Mouse (Mus musculus) ES-E14 (cell line): Measurements from ENCODE around the gene Lrp6. TPM values are rescaled to one million over a fixed set of nuclear protein-coding genes. Genes with fewer than 3 reads are reported as not detected.
A peak's percentile ranks its signal among the peaks of the same experiment; 100 is the strongest.

Experiments
- DNase-seq: peaks from one replicate; pipeline ENCODE4 v3.0.0-alpha.2; 2013; ENCODE audit warnings: low read depth, low spot score
- H3K27ac ChIP-seq: 2 replicates; pipeline ENCODE4 v1.5.1; 2012; ENCODE audit warnings: low read depth, mild to moderate bottlenecking, low read length, moderate library complexity, mixed read lengths; ENCODE audit not compliant: poor library complexity, insufficient read depth, severe bottlenecking
- H3K36me3 ChIP-seq: 2 replicates; pipeline ENCODE4 v1.6.1; 2012; ENCODE audit warnings: mild to moderate bottlenecking, low read length, moderate library complexity, mixed read lengths; ENCODE audit not compliant: control insufficient read depth, poor library complexity, insufficient read depth, severe bottlenecking
- H3K4me1 ChIP-seq, 2 experiments: fragments of 150-350 bp in 1 of 2; sonication (generic) in 1 of 2; 2 replicates each; pipeline ENCODE4 v1.6.1; 2012; ENCODE audit warnings: low read length in 2 of 2, mild to moderate bottlenecking in 1 of 2, mixed read lengths in 1 of 2; ENCODE audit not compliant: control insufficient read depth in 2 of 2, insufficient read depth in 2 of 2, poor library complexity in 1 of 2
- H3K4me3 ChIP-seq, 2 experiments: fragments of 150-350 bp in 1 of 2; sonication (generic) in 1 of 2; 2 replicates each; pipeline ENCODE4 v1.5.1; 2012; ENCODE audit warnings: low read length in 2 of 2, low read depth in 1 of 2, mild to moderate bottlenecking in 1 of 2, mixed read lengths in 1 of 2; ENCODE audit not compliant: insufficient read depth in 1 of 2, poor library complexity in 1 of 2, severe bottlenecking in 1 of 2
- H3K9ac ChIP-seq: 2 replicates; pipeline ENCODE4 v1.6.1; 2012; ENCODE audit warnings: low read depth, mild to moderate bottlenecking, low read length, mixed read lengths; ENCODE audit not compliant: poor library complexity, insufficient read depth, severe bottlenecking
- H3K9me3 ChIP-seq: fragments of 150-350 bp; sonication (generic); 2 replicates; pipeline ENCODE4 v1.6.1; 2012; ENCODE audit warnings: low read depth, mild to moderate bottlenecking, low read length; ENCODE audit not compliant: control insufficient read depth, insufficient read depth
- CHD2 ChIP-seq: IDR thresholded peaks from 2 replicates; pipeline ENCODE4 v1.6.1; 2014; ENCODE audit warnings: mild to moderate bottlenecking, low read depth, low read length, inconsistent platforms
- HCFC1 ChIP-seq: IDR thresholded peaks from 2 replicates; pipeline ENCODE4 v1.6.1; 2012; ENCODE audit warnings: low read length, inconsistent platforms, borderline replicate concordance; ENCODE audit not compliant: insufficient read depth
- MAFK ChIP-seq: IDR thresholded peaks from 2 replicates; pipeline ENCODE4 v1.6.1; 2014; ENCODE audit warnings: mild to moderate bottlenecking, low read depth, low read length, inconsistent platforms; ENCODE audit not compliant: insufficient read depth
- ZC3H11A ChIP-seq: IDR thresholded peaks from 2 replicates; pipeline ENCODE4 v1.6.1; 2012; ENCODE audit warnings: low read depth, mild to moderate bottlenecking, inconsistent platforms, low read length, borderline replicate concordance
- ZNF384 ChIP-seq: IDR thresholded peaks from 2 replicates; pipeline ENCODE4 v1.6.1; 2012; ENCODE audit warnings: low read depth, low read length, inconsistent platforms
- in situ Hi-C, 2 experiments: fragments of 600-800 bp; cut with MboI; formaldehyde crosslinking; loops; one replicate each; pipeline ENCODE4 v1.15.1; 2025; ENCODE audit warnings: low sequenced_read_pairs in 2 of 2, inconsistent platforms in 1 of 2; ENCODE audit not compliant: unreplicated experiment in 2 of 2
- total RNA-seq: library from RNA; depleted of rRNA; stranded (reverse); fragments of 300-350 nt; gene quantifications from 2 replicates; pipeline ENCODE4 v1.2.3, GENCODE M21; 2012

Lrp6 gene
- total RNA-seq, 1 experiment = 46.8 TPM

DNA sequence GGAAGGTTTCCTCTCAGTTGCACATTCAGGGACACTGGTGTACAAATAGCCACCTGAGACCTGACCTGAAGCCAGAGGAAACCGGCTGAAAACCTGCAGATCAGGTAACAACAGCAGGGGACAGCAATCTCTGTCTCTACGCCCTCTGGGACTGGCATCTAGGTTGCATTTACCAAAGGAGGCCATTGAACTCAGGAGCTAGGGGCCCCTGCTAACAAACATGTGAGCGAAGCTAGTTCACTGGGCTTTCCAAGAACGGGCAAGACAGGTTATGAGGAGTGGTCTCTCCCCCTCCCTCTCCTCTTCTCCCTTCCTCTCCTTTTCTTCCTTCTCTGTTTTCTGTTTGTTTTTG, 152.3 kb downstream of the Lrp6 start:
- DNase-seq = no peak
- no peak overlapping the region for H3K27ac ChIP-seq
- in situ Hi-C loops = no loop called here
- no peak overlapping the region for H3K9ac ChIP-seq
- H3K4me1 ChIP-seq = peaks cover 4 to 24% of the 10 kb centered on the region in 2 experiments; a peak in 3 of 4 replicates
- H3K4me3 ChIP-seq = peak overlapping the region in 1 of 2 experiments; percentile 19; a peak in 1 of 4 replicates
- H3K36me3 ChIP-seq = no peaks in the 10 kb centered on the region
- H3K9me3 ChIP-seq = no peaks in the 10 kb centered on the region
- TF ChIP-seq ZC3H11A (no peak), MAFK (no peak), CHD2 (no peak), ZNF384 (no peak), HCFC1 (no peak)

DNA sequence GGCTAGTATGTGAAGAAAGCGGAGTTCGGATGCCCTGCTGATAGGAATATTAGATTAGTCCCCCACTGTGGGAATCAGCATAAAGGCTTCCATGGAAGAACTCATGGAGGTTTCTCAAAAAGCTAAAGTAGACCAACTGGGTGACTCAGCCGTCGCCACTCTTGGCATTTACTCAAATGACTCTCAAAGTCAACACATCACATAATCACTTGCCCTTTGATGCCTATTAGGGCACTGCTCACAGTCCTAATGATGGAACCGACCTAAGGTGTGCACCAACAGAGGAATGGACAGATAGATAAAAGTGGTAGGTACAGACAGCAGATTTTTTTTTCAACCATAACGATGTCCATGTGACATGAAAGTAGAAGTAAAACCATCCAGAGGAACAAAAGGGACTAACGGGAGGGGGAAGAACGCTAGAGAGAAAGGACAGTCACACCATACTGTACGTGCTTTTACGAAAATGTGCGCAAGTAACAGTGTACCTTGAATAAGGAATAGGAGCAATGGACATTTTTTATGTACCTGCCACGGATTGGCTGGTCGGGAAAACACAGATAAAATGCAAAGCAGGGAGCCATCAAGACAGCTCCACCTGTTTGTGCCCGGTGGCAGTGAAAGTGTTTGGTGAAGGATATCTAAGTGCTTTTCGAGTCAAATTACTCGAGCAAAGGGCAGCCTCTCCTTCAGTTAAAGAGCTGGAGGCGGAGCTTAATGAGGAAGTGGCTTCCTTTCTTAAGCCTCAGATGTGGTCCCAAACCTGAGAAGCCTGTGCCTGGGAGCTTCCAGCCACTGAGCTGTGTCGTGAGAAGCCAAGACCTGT, 152.8 kb downstream of the Lrp6 start:
- Histone ChIP-seq H3K9me3 (no peaks in the 10 kb centered on the region), H3K4me3 (peak overlapping the region in 1 of 2 experiments; percentile 19; a peak in 1 of 4 replicates), H3K36me3 (no peaks in the 10 kb centered on the region), H3K4me1 (peaks cover 4 to 24% of the 10 kb centered on the region in 2 experiments; a peak in 3 of 4 replicates), H3K9ac (no peak overlapping the region), H3K27ac (no peak overlapping the region)
- in situ Hi-C loops = no loop called here
- no peak for TF ChIP-seq HCFC1
- no peak for TF ChIP-seq ZC3H11A
- no peak for TF ChIP-seq MAFK
- TF ChIP-seq CHD2 = no peak
- TF ChIP-seq ZNF384 = no peak
- DNase-seq = no peak

DNA sequence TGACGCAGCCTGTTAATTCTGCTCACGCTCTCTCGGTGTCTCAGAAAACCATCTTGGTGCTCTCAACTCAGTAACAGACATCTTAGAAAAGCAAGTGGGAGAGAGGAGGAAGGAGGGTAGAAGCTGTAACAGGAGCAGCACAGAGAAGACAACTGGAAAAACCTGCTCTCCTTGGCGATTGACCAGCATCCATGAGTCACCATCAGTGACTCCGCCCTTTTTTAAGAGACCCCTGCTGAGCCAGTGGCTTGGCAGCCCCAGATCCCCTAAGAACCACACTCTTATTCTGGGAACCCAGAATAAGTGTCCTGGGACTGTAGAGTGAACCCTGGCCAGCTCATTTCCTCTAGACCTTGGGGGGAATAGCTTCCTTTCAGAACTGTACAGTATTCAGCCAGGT, 159.5 kb downstream of the Lrp6 start:
- no peak for TF ChIP-seq CHD2
- TF ChIP-seq ZNF384 = no peak
- no peak for TF ChIP-seq HCFC1
- no peak for TF ChIP-seq ZC3H11A
- TF ChIP-seq MAFK = no peak
- Histone ChIP-seq H3K4me1 (peaks cover 0 to 17% of the 10 kb centered on the region in 2 experiments; a peak in 2 of 4 replicates), H3K36me3 (no peaks in the 10 kb centered on the region), H3K27ac (no peak overlapping the region), H3K4me3 (no peak overlapping the region), H3K9me3 (no peaks in the 10 kb centered on the region), H3K9ac (no peak overlapping the region)
- no peak for DNase-seq
- in situ Hi-C loops = no loop called here

GRCm38 (mm10) chr6:134403684-134404070, 163.1 kb downstream of the Lrp6 start:
- Histone ChIP-seq H3K27ac (no peak overlapping the region), H3K4me1 (peaks cover 0 to 17% of the 10 kb centered on the region in 2 experiments; a peak in 2 of 4 replicates), H3K4me3 (no peak overlapping the region), H3K9ac (no peak overlapping the region), H3K9me3 (no peaks in the 10 kb centered on the region), H3K36me3 (no peaks in the 10 kb centered on the region)
- in situ Hi-C loops = no loop called here
- no peak for DNase-seq
- TF ChIP-seq HCFC1 (no peak), MAFK (no peak), CHD2 (no peak), ZC3H11A (no peak), ZNF384 (no peak)
